Mouse (Mus musculus) neural tube, postnatal 0 days (tissue): Measurements from ENCODE around the gene Sult2a2. TPM values are rescaled to one million over a fixed set of nuclear protein-coding genes. Genes with fewer than 3 reads are reported as not detected.

Experiments
- polyA plus RNA-seq: library from polyadenylated mRNA; unstranded; fragments of >200 nt; fragmentation: Nextera tagmentation; extraction: Ambion mirVana; gene quantifications from 2 replicates; pipeline ENCODE4 v1.2.1, GENCODE M21; 2015

Sult2a2 gene
- not detected in 2 replicates for polyA plus RNA-seq

DNA sequence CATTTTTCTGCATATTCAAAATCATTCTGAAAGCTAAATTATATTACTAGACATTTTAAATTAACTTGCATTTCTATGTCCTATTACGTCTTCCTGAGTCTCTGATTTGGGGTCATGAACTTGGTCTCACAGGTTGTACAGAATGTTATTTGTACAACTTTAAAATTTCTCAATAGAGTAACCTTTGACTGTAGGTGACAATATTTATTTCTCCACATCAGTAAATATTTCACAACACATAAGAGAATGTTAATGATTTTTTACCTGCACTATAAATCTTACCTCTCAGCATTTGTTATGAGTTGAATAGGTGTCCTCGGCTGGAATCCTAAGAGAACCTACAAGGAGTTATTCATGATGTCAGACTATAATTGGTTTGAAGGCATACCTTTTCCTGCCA is at the start of gene Sult2a2:
Gene Sult2a2, plus strand, starts transcription at position 301 of the 400 bp plus-strand sequence.

Other genes starting within 250 kb of the Sult2a2 start
- gene Bsph2, start 162.4 kb upstream of the Sult2a2 start, polyA plus RNA-seq: not detected in 2 replicates
- gene Sult2a5, start 109.5 kb upstream of the Sult2a2 start, polyA plus RNA-seq: not detected in 2 replicates
- not detected in 2 replicates for gene Sult2a1, start 103.9 kb downstream of the Sult2a2 start, polyA plus RNA-seq